Mouse (Mus musculus) bone marrow macrophage, adult 2 months (primary cell): ENCODE results near the gene Grm7.

Experiments
- CTCF ChIP-seq: IDR thresholded peaks from 2 replicates; pipeline ENCODE4 v1.5.1; 2012; ENCODE audit warnings: low read depth, mild to moderate bottlenecking, low read length, moderate library complexity
- POLR2A ChIP-seq: IDR thresholded peaks from 2 replicates; pipeline ENCODE4 v1.6.1; 2012; ENCODE audit warnings: mild to moderate bottlenecking, low read depth, low read length, borderline replicate concordance

DNA sequence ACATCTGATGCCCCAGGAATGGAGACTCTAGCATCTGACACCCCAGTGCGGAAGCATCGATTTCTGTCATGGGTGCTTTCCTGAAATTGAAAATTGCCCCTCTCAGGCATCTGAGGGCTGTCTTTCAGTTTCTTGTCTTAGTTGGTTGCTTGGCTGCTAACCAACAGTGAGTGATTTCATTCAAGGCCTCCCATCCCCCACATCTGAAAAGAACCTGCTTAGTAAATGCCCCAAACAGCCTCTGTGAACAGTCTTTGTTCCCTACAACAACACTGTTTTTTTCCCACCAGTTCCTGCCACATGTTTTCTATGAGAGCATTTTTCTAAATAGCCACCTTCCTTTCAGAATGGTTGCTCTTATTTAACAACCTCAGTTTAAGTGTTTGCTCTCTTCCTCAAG lies 723.6 kb downstream of the Grm7 start:
- TF ChIP-seq CTCF (no peak), POLR2A (no peak)
